Mouse (Mus musculus): ENCODE data around the gene Dvl2. TPM values are rescaled to one million over a fixed set of nuclear protein-coding genes. Genes with fewer than 3 reads are reported as not detected.
A peak's percentile ranks its signal among the peaks of the same experiment; 100 is the strongest.

Gene Dvl2
- polyA plus RNA-seq, 1 experiment from 2014 or later, result 31.8 TPM

DNA sequence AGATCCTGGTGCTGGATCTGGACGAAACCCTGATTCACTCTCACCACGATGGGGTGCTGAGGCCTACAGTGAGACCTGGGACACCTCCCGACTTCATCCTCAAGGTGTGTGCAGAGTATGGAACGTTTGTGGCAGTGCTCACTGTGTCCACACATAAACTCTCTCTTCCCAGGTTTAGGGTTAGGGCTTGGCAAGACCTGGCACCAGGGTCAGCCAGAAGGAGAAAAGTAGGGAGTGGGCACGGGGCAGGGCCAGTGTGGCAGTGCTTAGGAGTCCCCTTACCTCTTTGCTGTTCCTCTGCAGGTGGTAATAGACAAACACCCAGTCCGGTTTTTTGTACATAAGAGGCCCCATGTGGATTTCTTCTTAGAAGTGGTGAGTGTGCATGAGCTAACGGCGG, 16.0 kb upstream of the Dvl2 start:
- no peak overlapping the region for H3K4me3 ChIP-seq (replicated peaks)
- H3K9me3 ChIP-seq, result no peaks in the 10 kb centered on the region
- H3K4me1 ChIP-seq (replicated peaks), result peaks cover 16% of the 10 kb centered on the region
- no peak overlapping the region for H3K4me2 ChIP-seq (replicated peaks)
- ATAC-seq, result no peak
- no peak overlapping the region for H3K27ac ChIP-seq
- 89% methylated on average over 8 of the region's 8 CpGs for WGBS
- H3K9ac ChIP-seq, result no peak overlapping the region
- peaks cover 36% of the 10 kb centered on the region for H3K36me3 ChIP-seq
- no peaks in the 10 kb centered on the region for H3K27me3 ChIP-seq (replicated peaks)

DNA sequence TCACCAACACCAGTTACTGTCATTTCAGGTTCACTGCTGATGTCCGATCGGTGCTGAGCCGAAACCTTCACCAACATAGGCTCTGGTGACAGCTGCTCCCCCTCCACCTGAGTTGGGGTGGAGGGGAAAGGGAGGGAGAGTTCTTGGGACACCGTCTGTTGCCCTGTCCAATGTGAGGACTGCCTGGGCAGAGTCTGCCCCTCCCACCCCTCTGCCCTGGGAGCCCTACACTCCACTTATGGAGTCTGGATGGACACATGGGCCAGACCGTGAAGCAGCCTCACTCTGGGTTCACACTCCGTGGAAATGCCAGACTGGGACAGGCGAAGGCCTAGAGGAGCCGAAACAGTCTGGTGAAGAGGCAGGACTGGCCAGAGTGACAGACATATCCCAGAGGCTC, 10.4 kb upstream of the Dvl2 start:
- H3K4me1 ChIP-seq (replicated peaks), result peaks cover 5% of the 10 kb centered on the region
- H3K9me3 ChIP-seq, result no peaks in the 10 kb centered on the region
- no peak for ATAC-seq
- no peaks in the 10 kb centered on the region for H3K27me3 ChIP-seq (replicated peaks)
- H3K36me3 ChIP-seq, result peaks cover 37% of the 10 kb centered on the region
- no peak overlapping the region for H3K9ac ChIP-seq
- H3K4me2 ChIP-seq (replicated peaks), result no peak overlapping the region
- WGBS, result 87% methylated on average over 8 of the region's 8 CpGs
- H3K27ac ChIP-seq, result 0 out of 2 replicates have a peak overlapping the region, but pooled peaks have one; percentile 40
- H3K4me3 ChIP-seq (replicated peaks), result no peak overlapping the region

DNA sequence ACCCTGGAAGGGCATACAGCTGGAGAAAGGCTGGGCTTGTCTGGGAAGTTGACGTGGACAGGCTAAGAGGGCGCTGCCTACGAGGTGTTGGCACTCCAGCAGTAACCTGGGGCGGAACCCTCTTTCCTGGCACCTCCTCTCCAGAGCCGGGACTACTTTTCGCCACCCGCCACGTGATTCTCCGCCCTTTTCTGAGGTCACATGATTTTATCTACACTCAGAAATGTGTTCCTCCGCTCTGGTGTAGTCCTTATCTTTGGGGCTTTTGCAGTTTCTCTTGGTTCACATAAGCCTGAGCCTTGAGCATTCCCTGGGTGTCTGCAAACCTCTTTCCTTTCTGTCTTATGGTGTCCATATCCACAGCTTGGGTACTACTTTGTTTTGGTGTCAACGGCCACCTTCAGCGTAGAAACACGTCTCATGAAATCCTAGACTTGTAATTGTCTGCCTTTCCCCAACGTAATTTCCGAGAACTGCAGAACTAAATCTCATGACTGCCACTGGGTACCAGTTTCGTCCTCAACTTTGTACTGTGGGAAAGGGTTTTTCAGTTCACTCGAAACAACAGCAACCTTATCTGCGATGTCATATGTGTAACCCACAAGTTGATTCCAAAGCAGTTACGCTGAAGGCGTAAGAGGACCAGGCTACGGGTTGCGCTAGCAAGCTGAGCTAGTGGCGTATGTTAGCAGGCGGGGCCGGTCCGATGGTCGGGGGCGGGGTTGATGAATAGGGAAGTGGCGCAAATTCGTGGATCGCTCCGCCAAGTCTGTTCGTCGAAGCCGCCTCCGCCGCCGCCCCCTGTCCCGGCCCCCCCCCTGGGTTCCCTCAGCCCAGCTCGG, 9.3 kb upstream of the Dvl2 start, which contains the start of gene Gabarap:
TSS of gene Gabarap (plus strand) at position 294 of the 842 bp plus-strand sequence.
- peak within 1 kb of the TSS; percentile 85 for H3K9ac ChIP-seq
- no peaks in the 10 kb centered on the region for H3K9me3 ChIP-seq
- H3K36me3 ChIP-seq, result peaks cover 31% of the 10 kb centered on the region
- H3K27ac ChIP-seq, result peak within 1 kb of the TSS; percentile 94
- H3K4me2 ChIP-seq (replicated peaks), result peak within 1 kb of the TSS; percentile 80
- H3K4me3 ChIP-seq (replicated peaks), result peak within 1 kb of the TSS; percentile 71
- H3K27me3 ChIP-seq (replicated peaks), result no peaks in the 10 kb centered on the region
- ATAC-seq, result peak; percentile 78
- H3K4me1 ChIP-seq (replicated peaks), result peaks cover 5% of the 10 kb centered on the region
- under 1% methylated on average over 40 of the region's 40 CpGs for WGBS

DNA sequence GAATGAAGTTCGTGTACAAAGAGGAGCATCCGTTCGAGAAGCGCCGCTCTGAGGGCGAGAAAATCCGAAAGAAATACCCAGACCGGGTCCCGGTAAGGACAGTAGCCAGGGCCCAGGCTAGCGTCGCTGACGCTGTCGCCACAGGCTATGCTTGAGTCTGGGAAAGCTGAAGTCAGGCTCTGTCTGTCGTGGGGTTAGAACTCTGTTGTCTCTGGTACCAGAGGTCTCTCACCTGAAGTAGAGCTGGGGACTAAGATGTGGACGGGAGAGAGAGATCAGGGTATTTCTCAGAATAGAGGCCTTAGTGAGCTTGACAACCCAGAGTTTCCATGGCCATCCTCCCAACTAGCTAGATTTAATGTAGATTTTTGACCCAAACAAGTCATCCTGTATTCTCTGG, 8.7 kb upstream of the Dvl2 start:
- H3K9ac ChIP-seq, result peak overlapping the region; percentile 85
- peak; percentile 19 for ATAC-seq
- WGBS, result under 1% methylated on average over 15 of the region's 15 CpGs
- H3K36me3 ChIP-seq, result peaks cover 27% of the 10 kb centered on the region
- H3K4me1 ChIP-seq (replicated peaks), result peaks cover 5% of the 10 kb centered on the region
- H3K4me2 ChIP-seq (replicated peaks), result peak overlapping the region; percentile 80
- H3K4me3 ChIP-seq (replicated peaks), result peak overlapping the region; percentile 71
- H3K27ac ChIP-seq, result peak overlapping the region; percentile 94
- no peaks in the 10 kb centered on the region for H3K27me3 ChIP-seq (replicated peaks)
- H3K9me3 ChIP-seq, result no peaks in the 10 kb centered on the region

DNA sequence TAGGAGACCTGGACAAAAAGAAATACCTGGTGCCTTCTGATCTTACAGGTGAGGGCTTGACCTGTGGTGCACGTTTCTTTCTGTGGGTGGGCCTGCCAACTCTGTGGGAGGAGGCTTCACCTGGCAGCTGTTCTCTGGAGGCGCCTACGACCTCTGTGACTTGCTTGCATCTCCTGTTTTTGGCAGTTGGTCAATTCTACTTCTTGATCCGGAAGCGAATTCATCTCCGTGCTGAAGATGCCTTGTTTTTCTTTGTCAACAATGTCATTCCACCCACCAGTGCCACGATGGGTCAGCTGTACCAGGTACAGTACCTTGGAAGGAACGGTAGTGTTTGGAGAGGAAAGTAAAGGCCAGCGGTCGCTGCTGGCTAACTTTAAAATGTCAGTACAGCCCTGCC, 8.0 kb upstream of the Dvl2 start:
- no peaks in the 10 kb centered on the region for H3K9me3 ChIP-seq
- peak overlapping the region; percentile 80 for H3K4me2 ChIP-seq (replicated peaks)
- H3K4me1 ChIP-seq (replicated peaks), result peaks cover 8% of the 10 kb centered on the region
- no peak overlapping the region for H3K27ac ChIP-seq
- WGBS, result 80% methylated on average over 10 of the region's 10 CpGs
- 0 out of 2 replicates have a peak overlapping the region, but pooled peaks have one; percentile 9 for H3K9ac ChIP-seq
- no peaks in the 10 kb centered on the region for H3K27me3 ChIP-seq (replicated peaks)
- H3K36me3 ChIP-seq, result peaks cover 23% of the 10 kb centered on the region
- no peak for ATAC-seq
- H3K4me3 ChIP-seq (replicated peaks), result peak overlapping the region; percentile 71

GRCm38 (mm10) chr11:69992932-69993331, 7.5 kb upstream of the Dvl2 start:
- Histone ChIP-seq H3K9me3 (no peaks in the 10 kb centered on the region), H3K27me3 (replicated peaks) (no peaks in the 10 kb centered on the region), H3K4me2 (replicated peaks) (peak overlapping the region; percentile 80), H3K9ac (no peak overlapping the region), H3K27ac (no peak overlapping the region), H3K4me3 (replicated peaks) (0 out of 2 replicates have a peak overlapping the region, but pooled peaks have one; percentile 71), H3K4me1 (replicated peaks) (peaks cover 13% of the 10 kb centered on the region), H3K36me3 (peaks cover 19% of the 10 kb centered on the region)
- 83% methylated on average over 3 of the region's 3 CpGs for WGBS
- no peak for ATAC-seq

DNA sequence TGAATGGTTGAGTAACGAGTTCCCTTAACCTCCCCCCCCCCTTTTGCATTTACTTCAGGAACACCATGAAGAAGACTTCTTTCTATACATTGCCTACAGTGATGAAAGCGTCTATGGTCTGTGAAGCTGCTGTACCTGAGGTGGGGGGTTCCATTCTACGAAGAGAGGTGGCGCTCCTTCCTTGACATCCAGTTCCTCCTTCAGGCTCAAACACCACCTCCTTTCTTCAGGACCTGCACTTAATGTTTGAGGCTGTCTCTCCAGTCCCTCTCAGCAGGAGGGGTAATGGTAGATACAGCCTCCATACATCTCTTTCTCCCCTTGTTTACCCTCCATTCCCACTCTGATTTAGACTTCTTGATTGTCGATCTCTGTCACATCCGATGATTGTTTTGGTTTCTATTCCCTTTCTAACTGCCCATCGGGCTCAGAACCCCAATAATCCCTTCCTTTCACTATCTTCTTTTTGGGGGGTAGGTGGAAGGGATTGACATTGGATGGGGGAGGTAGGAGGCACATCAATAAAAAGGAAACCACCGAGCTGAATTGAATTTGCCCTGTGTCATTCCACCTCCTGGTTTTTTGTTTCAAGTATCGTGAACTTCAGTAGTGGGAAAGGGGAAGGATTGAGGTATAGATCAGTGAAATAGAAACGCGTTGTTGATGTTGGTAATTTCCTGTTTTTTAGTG, 5.8 kb upstream of the Dvl2 start:
- H3K4me2 ChIP-seq (replicated peaks), result 0 out of 2 replicates have a peak overlapping the region, but pooled peaks have one; percentile 11
- H3K9me3 ChIP-seq, result no peaks in the 10 kb centered on the region
- H3K9ac ChIP-seq, result no peak overlapping the region
- peaks cover 24% of the 10 kb centered on the region for H3K4me1 ChIP-seq (replicated peaks)
- no peak overlapping the region for H3K27ac ChIP-seq
- no peak overlapping the region for H3K4me3 ChIP-seq (replicated peaks)
- no peak for ATAC-seq
- H3K27me3 ChIP-seq (replicated peaks), result no peaks in the 10 kb centered on the region
- WGBS, result 84% methylated on average over 11 of the region's 11 CpGs
- H3K36me3 ChIP-seq, result peaks cover 27% of the 10 kb centered on the region

DNA sequence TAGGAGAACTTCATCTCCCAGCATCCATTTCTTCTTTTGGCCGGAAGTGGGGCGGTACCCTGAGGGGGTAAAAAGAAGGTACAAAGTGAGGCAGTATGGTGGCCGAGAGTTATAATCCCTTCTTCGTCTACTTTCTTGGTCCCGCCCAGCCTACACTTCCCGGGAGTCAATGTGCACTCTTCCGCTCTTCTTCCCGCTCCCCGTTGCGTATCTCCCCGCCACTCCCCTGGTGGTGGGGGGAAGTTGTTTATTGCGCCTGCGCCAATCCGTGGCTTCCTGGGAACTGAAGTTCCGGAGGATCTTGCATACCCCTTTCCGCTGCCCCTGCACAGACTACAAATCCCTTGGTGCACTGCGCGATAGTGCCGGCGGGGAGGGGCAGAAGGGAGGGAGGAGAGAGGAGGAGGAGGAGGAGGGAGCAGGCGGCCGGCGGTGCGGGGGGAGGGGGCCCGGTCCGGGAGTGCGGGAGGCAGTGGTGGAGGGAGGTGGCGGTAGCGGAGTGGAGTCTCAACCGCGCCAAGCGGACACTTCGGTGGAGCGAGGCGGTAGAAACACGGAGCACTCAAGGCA, 4.9 kb upstream of the Dvl2 start, which contains the start of gene Phf23:
TSS of gene Phf23 (plus strand) at position 387 of the 570 bp plus-strand sequence.
- peaks cover 24% of the 10 kb centered on the region for H3K36me3 ChIP-seq
- peak within 1 kb of the TSS; percentile 94 for H3K4me3 ChIP-seq (replicated peaks)
- under 1% methylated on average over 36 of the region's 36 CpGs for WGBS
- ATAC-seq, result peak; percentile 82
- no peaks in the 10 kb centered on the region for H3K9me3 ChIP-seq
- H3K9ac ChIP-seq, result peak within 1 kb of the TSS; percentile 90
- no peaks in the 10 kb centered on the region for H3K27me3 ChIP-seq (replicated peaks)
- H3K4me2 ChIP-seq (replicated peaks), result peak within 1 kb of the TSS; percentile 60
- H3K27ac ChIP-seq, result peak within 1 kb of the TSS; percentile 96
- peaks cover 26% of the 10 kb centered on the region for H3K4me1 ChIP-seq (replicated peaks)

GRCm38 (mm10) chr11:69996161-69997061, 4.0 kb upstream of the Dvl2 start:
- Histone ChIP-seq H3K4me1 (replicated peaks) (peaks cover 26% of the 10 kb centered on the region), H3K9me3 (no peaks in the 10 kb centered on the region), H3K4me3 (replicated peaks) (peak overlapping the region; percentile 94), H3K27me3 (replicated peaks) (no peaks in the 10 kb centered on the region), H3K27ac (peak overlapping the region; percentile 96), H3K9ac (peak overlapping the region; percentile 90), H3K36me3 (peaks cover 24% of the 10 kb centered on the region), H3K4me2 (replicated peaks) (peak overlapping the region; percentile 60)
- under 1% methylated on average over 65 of the region's 66 CpGs for WGBS
- peak; percentile 13 for ATAC-seq

DNA sequence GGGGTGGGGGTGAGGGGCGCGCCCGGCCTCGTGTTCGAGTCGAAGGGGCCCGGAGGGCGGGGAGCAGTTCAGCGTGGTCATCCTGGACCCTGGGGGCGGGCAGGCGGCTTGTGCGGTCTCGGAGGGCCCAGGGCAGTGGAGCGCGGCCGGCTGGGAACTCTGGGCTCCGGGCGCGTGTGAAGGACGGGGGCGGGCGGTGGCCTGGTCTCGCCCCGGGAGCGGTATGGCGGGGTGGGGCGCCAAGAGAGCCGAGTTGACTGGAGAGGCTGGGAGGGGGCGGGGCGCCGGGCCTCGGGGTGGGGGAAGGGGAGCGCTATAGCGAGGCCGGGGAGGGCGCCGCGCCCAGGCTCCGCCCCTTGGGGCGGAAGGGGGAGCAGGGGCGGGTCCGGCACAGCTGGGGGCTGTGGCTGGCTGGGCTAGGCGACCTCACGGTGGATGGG, 3.3 kb upstream of the Dvl2 start:
- Histone ChIP-seq H3K4me1 (replicated peaks) (peaks cover 32% of the 10 kb centered on the region), H3K9me3 (no peaks in the 10 kb centered on the region), H3K4me2 (replicated peaks) (peak overlapping the region; percentile 60), H3K27me3 (replicated peaks) (no peaks in the 10 kb centered on the region), H3K36me3 (peaks cover 24% of the 10 kb centered on the region), H3K9ac (peak overlapping the region; percentile 90), H3K4me3 (replicated peaks) (peak overlapping the region; percentile 94), H3K27ac (peak overlapping the region; percentile 96)
- peak; percentile 66 for ATAC-seq
- 2% methylated on average over 40 of the region's 44 CpGs for WGBS
